Mouse (Mus musculus) gastrocnemius, adult 18-20 months (tissue): ENCODE data around the gene Ikzf3. TPM values are rescaled to one million over a fixed set of nuclear protein-coding genes. Genes with fewer than 3 reads are reported as not detected.

Experiments
- DNase-seq: peaks from one replicate; pipeline ENCODE4 v3.0.0; 2021; ENCODE audit warnings: low spot score
- long read RNA-seq, 2 experiments: library from polyadenylated mRNA; stranded (forward); transcript quantifications; one replicate each; pipeline ENCODE4 v2.0.0; 2021
- total RNA-seq, 2 experiments: library from RNA; stranded (reverse); gene quantifications; 2 replicates each; pipeline ENCODE4 v1.2.3; 2021

Ikzf3 gene
- total RNA-seq: under 1 TPM in 1 of 2 experiments, not detected in 1; 0.14 TPM
- long read RNA-seq, experiment 1: 0 reads
- long read RNA-seq, experiment 2: 0 reads

DNA sequence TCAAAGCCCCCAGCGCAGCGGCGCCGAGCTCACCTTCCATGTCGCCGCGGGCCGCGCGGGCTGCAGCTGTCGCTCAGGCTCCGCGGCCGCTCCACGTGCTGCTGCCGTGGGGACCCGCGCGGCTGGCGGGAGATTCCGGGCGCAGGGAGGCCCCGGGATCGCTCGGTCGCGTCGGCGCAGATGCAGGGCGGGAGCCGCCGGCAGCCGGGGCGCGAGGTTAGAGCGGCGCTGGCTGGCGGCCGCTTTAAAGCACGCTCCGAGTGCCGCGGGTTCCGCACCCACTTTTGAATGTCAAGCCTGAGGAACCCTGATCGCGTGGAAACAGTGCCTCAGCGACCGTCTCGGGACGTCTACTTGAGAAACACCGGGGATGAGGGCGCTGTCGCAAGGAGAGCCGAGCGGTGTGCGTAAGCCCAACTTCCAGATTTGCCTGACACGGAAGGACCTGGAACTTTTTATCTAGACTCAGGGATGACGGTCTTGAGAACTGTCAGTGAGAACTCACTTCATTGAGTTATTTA lies at the start of gene Ikzf3:
Gene Ikzf3 (minus strand): TSS at position 321 of the 521 bp plus-strand sequence.
- DNase-seq: no peak

DNA sequence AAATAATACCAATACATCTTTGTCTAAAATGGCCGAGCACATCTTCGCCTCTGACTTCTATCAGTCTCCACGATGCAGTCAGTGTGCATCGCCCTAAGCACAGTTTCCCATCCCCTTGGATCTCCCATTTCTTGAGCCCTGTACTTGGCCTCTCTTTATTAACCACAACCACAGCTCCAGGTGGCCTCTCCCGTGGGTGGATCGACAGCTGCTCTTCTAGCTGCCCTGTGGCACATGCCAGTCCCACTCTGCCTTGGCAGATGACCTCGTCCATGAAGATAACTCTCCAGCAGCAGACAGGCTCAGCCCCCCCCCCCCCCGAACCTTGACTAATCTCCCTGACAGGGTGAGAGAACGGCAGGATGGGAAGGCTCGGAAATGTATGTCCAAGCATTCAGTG lies 49.6 kb upstream of the Ikzf3 start:
- DNase-seq: no peak

DNA sequence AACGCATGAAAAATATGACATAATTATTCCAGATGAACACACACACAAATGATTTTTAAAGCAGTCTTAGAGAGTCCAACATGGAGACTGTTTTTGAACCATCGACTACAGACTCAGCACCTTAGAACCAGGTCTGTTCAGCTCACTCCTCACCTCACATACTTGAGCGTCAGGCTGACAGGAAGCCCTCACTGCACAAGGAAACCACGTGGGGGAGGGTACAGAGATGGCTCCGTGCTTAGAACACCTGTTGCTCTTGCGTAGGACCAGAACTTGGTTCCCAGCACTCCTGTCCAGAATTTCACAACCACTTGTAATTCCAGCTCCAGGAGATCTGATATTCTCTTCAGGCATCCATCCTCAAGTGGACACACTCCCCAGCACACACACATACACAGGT lies 49.2 kb upstream of the Ikzf3 start:
- DNase-seq: no peak

DNA sequence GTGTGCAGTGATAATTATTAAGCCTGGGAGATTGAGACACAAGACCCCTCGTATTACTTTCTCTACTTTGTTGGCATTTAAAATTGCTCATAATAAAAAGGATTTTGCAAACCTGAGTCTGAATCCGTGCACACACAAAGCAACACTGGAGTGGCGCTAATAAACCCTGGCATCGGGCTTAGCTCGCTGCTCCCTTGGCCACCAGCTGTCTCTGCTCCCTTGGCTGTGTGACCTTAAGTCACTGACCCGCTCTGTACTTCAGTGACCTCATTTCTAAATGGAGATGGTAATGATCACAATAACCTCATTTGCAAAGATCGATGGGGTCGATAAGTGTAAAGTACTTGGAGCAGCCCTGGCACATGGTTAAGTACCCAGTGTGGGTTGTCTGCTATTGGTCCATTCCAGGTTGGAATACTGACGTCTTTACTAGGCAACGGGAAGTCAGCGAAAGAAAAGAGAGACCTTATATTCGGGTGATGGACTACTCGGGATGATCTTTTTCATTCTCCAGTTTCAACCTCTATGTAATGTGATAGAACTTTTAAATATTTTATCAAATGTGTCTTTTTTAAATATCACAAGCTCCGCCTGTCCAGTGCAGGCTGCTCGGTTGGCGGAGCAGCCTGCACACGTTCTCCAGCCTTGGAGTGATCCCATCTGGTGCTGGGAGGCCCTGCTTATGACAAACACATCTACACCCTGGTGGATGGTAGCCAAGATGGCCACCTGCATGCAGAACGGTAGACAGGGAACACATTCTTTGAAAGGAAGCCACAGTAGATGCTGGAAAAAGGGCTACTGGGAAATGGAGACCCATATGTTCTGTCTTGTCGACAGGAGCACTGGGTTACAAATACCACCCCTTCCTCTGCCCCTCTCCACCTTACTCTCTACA lies 45.0 kb upstream of the Ikzf3 start:
- DNase-seq: no peak

DNA sequence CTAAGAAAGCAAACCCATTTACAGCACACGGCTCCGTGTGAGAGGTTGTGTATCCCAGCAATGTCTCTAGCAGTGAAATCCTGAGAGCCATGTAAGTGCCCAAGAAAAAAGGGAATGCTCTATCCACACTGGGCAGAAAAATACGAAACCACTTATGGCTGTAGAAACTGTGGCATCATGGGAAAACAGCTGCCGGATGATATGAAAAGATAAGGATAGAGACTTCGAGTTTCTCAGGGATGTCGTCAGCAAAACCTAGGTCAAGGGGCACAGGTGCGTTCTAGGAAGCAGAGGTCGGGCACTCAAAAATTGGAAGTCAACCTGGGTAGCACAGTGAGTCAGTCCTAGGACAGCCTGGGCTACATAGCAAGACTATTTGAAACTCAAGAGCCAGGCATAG lies 43.5 kb upstream of the Ikzf3 start:
- no peak for DNase-seq

DNA sequence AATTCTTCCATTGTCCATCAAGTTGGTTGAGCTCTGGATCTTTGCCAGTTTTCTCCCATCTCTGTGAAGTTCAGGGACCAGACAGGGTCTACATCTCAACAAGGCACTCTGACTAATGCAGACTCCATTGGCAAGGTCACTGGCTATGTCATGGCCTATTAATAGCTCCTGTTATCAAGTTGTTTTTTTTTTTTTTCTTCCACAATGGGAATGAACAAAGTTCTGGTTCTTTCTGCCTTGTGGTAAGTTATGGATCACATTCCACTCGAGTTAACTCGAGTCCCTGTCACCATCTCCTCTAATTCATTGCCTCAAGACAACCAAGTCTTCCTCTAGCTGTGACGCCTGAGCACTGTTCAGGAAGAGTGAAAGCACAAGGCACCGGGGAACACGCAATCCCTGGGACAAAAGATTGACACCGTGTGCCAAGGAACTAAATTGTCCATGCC lies 43.0 kb upstream of the Ikzf3 start:
- peak; percentile 15 for DNase-seq

DNA sequence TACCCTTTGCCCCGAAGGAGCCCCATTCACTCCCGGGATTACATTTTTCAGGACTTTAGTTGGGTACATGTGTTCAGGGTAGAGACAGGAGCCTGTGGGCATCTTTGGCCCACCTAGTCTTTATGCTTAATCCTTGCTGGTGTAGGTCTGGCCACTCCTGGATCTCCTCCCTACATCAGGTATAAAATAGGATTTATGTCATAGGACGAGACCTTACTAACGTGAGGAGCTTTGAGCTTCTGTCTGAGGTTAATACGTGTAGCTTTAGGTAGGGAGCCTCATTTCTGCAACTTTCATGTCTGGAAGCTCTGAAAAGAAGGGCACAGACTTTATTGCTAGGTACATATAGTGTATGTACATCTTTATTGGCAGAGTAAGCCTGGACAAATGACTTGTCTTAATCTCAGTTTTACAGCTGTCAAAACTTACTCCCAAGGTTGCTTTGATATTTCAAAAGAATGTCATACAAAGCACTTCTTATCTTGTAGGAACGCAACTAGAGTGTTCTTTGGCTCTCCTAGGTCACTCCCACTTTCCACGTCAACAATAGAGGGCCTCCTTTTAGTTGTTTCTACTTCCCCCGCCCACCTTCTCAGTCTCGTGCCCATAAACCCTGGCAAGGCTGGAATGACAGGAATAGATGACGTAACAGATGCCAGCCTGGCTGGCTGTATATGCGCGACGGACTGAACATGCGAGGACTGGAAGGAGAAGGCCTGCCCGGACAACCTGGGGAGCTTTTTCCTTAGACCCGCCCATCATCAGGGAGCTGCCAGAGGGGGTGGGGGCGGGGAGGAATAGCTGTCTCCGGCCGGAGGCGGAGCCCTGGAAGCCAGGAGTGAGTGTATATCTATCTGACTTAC lies 42.1 kb upstream of the Ikzf3 start:
- peak; percentile 60 for DNase-seq

DNA sequence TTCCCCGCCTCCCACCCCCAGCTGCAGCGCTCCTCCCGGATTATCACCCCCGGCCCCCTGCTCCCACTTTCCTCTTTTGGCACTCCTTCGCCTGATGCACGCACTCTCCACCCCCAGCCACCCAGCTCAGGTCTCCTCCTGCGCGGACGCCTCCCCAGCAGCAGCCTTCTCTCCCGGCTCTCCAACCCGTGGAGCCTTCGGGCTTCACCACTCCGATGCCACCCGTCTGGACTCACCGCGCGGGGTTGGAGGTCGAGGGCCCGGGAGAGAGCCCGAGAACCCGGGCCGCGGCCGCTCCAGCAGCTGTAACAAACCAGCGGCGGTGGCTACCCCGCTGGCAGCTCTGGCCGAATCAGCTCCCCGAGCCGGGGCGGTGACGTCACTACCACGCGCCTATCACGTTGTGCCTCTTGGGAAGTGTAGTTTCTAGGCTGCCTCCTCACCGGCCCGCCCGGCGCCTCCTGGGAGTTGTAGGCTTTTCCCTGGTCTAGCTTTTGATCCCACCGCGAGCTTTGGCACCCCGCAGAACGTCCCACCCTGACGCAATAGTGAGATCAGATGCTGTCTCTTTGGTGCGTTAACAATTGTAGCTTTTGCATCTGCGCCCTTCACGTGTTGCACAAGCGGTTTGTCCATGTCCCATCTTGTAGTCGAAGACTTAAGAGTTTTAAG lies 41.2 kb upstream of the Ikzf3 start, which contains the start of gene Ormdl3:
Gene Ormdl3 (minus strand): TSS at position 477 of the 672 bp plus-strand sequence.
- peak; percentile 99 for DNase-seq

DNA sequence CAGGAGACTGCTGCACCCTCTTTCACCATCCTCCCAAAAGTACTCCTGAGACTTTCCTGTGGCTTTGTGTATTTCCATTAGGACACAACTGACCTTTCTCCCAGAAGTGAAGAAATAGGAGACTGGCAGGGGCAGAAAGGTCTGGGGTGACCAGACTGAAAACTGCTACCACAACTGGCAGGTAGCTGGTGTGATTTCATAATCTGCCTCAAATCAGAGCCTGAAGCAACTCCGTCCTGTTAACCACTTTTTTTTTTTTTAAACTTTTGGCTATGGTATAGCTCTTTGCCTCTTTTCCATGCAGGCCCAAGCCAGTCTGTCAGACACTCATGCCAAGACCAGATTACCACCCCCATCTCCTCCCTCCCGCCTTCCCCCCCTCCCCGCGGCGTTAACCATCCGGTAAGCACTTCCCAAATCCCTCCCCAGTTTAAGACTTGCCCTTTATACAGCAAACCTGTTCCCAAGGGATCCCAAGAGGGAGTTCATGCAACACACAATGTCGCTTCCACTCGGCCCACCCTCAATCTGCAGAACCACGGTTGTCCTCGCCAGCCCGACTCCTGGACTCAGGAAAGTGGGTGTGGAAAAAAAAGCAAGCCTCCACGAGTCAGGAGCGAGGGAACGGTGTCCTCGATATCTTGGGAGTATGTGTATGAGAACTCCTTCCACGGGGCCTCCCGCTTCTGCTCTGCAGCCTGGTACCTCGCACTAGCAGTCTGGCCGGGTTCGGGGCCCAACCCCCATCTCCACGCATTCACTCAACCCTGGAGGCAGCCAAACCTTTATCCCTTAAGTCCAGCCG lies 40.5 kb upstream of the Ikzf3 start:
- no peak for DNase-seq

DNA sequence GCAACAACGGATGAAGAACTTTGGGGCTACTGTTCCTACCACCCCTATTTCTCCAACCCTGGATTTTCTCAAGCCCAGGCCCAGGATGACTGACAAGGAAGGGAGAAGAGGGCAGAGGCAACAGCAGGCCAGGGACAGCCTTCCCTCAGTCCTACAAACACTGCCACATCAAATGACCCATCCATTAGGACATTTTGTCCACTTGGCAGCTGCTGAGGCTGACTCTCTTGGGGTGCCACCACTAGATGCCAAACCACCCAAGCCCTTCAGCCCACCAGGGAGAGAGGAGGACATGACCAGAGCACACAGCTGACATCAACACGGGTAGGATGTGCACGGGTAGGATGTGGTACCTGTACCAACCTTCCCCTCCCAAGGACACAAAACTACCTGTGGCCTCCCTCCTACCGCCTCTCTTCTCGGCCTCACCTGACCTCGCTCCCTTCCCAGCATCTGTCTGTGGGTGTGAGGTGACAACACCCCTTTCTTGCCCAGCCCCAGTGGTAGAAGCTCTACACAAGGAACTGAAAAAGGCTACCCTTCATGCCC lies 38.9 kb upstream of the Ikzf3 start:
- no peak for DNase-seq

DNA sequence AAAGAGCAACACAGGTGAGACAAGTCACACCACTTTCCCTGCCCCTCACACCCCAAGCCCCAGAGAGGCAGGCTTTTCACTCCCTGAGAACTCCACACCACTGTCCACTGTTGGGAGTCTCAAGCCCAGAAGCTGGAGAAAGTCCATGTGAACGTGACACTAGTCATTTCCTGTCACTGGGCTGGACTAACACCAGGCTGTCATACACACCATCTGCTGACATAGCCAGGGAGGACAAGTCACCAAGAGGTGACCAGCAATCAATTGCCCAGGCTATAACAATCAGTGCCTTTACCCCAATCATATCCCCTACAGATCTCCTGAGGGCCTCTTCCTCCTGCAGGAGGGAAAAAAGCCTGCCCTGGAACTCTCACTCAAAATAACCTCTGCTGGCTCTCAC lies 38.3 kb upstream of the Ikzf3 start:
- no peak for DNase-seq

DNA sequence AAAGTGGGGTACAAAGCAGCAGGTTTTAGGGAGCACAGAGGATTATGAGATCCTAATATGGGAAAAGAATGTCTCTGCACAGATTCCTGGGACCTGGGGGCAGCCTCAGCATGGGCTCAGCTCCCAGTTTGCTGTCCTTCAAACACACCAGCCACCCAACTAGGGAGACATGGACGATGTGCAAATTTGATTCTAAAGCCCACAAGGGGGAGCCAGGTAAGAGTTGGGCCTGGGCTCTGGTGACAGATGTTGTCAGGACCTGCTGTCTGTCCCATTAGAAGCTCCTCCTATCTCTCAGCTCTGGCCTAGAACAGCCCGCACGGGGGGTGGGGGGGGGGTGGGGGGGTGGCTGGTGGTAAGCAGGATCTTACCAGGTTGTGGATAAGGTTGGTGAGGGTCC lies 37.7 kb upstream of the Ikzf3 start:
- no peak for DNase-seq

DNA sequence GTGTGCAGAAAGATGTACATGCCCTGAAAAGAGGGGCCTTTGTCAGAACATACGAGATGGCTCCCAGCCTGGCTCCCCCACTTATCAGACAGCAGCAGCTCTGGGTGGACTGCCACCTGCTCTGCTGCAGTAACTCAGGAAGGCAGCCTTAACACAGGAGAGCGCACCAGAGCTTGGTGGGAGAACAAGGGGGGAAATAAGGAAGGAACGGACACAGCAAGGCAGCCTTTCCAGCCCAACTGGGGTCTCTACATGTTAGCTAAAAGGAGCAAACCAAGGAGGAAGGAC lies 37.4 kb upstream of the Ikzf3 start:
- DNase-seq: no peak

DNA sequence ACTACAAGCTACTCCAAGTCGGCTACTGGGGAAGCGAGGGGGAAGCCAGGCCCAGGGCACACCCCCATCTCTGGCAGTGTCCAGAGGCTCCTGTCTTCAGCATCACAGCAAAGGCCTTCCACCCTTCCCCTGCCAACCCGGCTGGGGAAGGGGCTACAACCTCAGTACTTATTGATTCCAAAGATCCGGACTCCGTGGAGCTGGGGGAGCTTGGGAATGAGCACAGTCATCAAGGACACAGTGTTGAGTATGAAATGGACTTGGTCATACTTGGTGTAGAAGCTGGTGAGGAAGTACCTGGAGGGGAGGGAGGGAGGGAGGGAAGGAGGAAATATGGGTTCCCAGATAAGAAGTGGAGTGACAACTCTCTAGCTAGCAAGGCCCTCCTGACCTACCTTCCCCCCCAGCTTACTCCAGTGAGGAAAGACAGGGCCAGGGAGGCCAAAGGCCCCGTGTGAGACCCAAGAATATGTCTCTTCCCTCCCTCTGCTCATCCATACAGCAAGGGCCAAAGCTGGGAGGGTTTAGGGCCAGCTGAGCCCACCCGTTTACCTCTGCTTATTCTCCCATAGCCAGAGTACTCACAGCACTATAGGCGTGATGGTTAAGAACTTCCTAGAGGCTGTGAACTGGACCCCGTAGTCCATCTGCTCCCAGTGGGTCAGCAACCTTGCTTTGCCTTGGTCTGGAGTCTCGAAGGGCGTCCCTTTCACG lies 36.9 kb upstream of the Ikzf3 start:
- no peak for DNase-seq

DNA sequence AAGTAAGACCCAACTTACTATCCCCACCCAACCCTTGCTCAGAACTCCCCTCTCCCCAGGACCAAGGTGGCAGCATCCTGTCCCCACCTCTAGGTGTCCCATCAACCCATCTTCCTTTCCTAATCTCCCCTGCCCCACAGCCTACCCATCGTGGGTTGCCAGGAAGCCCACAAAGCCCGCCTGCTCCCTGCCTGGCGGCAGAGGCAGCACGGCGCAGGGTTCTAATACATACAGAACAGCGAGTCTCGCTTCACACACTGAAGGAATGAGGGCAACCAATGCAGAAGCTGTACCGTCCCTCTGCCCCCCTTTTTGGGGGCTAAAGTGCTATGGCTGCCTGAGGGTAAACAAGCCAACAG lies 36.2 kb upstream of the Ikzf3 start:
- no peak for DNase-seq

DNA sequence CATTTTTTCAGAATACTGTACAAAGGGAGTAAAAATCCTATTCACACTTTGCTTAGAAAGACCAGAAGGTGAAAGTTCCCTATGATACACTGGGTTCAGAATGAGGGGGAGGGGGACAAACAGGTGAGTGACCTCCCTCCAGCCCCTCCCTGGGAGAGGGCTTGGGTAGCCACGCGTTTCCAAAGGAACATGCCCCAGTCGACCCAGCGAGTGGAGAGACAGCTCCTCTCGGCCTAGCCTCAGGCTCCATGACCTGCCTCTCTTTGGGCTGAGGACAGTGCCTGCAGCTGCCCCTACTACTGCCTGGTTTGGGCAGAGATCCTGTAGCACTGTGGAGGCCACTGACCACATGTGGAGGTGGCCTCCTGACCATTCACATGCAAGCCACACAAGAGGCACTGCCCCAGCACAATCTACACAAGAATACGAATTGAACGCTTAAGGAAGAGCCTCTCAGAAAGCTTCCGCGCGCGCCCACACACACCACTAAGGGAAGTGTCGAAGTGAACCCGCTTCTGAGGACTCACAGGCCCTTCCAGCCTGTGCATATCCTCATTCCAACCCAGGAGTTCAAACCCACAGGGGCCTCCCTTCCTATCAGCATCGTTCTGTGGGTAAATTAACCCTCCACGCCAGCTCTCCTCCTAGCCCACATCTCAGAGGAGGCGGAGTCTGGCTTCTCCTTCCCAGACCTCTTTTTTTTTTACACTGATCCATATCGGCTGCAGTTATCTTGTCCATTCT lies 35.6 kb upstream of the Ikzf3 start:
- DNase-seq: no peak

DNA sequence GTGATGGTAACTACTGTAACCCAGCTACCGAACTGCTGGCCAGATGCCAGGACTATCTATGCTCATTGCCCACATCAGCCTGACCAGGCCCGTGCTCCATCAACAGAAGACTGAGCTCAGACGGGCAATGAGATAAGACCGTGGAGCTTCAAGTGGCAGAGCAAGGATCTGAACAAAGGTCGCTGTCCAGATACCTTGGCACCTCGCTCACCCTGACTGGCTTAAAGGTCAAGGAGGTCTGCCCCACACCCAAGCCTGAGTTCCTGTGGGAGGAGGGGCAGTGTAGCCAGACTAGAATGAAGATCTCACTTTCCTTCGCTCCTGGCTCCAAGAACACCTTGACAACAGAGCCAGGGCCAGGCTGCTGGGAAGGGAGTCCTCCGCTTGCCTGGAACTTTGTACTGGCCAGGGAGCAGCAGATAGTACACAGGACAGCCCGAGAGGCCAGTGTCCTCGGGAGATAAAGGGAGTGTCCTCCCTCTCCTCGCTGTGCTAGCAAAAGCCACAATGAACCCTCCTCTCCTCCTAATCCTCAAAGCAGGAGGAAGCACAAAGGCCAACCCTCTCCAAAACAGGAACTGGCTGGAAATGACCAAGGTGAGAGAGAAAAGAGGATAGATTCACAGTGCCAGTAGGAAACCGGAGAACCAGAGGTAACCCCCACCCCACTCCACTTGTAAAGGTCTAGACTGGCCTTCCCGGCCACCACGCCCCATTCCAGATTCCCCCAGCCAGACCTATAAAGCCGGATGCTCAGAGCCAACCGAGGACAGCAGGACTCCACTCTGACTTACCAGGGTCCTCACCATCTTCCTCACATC lies 34.7 kb upstream of the Ikzf3 start:
- no peak for DNase-seq

DNA sequence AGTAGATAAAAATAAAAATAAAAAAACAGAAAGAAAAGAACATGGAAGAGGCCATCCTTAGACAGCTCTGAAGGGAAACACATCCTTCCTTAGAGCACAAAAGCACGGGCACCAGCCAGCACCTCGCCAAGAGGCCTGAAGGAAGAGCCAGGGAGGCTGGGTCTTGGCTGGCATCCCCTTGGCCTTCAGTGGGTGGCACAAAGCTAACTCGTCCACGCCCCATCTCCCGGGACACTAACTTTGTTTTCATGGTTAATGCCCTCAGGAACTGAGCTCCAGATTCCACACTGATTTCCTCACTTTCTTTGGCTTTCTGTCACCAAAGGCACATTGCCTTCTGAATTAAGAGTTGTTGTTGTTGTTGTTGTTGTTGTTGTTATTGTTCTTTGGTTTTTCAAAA lies 31.9 kb upstream of the Ikzf3 start:
- peak; percentile 16 for DNase-seq
